Mouse (Mus musculus) cerebellum, postnatal 36 days (tissue): ENCODE results near the gene Insrr.

ENCODE experiments used
- DNase-seq, 2 experiments: peaks; one replicate each; pipeline ENCODE4 v3.0.0; 2021 to 2022; ENCODE audit warnings: mixed read lengths in 2 of 2

Gene Insrr

DNA sequence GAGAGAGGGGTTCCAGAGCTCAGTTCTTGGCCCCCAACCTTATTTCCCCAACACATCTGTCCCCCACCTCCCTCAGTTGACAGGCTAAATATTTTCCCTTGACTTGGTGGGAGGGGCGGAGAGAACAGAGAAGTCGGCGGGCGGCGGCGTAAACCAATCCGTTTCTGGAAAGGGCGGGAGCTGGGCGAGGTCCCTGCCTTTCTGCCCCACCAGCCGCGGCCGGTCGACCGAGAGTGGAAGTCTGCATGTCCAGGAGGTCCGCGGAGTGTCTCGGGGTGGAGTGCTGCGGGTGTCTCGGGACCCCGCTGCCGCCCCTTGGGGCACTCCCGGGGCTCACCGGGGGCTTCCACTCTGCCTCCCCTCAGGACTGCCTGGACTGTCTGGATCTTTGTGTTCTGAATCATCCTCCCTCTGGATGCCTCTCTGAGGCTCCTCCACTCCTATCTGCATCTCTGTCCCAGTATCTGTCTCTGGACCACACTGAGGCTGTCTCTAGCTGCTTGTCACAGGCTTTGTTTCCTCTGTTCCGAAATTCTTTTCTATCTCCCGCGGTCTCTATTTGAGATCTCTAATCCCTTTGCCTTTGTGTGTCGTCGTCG is at the start of gene Insrr:
TSS of gene Insrr (plus strand) at position 216 of the 599 bp plus-strand sequence.
- no peak for DNase-seq

- no peak for DNase-seq
Observed at GRCm38 (mm10) chr3:87748431-87748830, 48.3 kb upstream of the Insrr start, which contains the start of gene Lrrc71. Gene Lrrc71 (minus strand): TSS chr3:87748625.

GRCm38 (mm10) chr3:87749036-87749435 is 47.7 kb upstream of the Insrr start:
- peak; percentile 16 to 32 for DNase-seq

GRCm38 (mm10) chr3:87749977-87750376 is 46.8 kb upstream of the Insrr start:
- no peak for DNase-seq

DNA sequence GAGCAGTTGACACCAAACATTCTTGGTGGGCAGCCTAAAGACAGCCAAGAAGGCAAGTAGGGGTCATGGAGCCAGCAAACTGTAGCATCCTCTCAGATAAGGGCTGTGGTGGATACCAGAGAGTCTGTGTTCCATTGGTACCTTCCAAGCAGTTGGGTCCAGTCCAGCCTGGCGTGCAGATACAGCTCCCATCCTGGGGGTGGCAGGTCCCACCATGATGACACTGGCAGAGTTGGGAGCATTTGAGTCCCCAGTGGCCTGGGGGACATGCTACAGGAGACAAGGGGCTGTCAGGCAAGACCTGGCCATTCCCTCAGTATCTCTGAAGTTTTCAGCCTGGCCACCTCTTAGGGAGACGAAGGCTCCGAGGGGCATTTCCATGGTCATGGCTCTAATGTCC is 44.2 kb upstream of the Insrr start:
- no peak for DNase-seq

DNA sequence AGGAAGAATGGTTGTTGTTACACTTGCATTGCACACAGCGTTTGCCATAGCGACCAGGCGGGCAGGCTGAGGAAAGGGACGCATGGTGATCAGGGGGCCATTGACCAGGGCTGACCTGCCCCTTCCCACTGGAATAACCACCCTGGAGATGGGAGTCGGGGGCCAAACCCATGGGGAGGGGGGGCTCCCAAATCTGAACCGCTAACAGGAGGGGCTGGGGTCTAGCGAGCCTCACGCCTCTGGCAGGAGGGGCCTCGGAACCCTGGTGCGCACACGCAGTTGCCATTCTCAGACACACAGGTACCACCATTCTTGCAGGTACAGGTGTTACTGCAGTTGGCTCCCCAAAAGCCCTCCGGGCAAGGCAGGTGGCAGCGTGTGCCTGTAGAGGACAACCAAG is 42.9 kb upstream of the Insrr start:
- no peak for DNase-seq

- peak; percentile 87 to 90 for DNase-seq
Observed at GRCm38 (mm10) chr3:87755964-87756363, 40.8 kb upstream of the Insrr start.

GRCm38 (mm10) chr3:87756488-87756887 is 40.3 kb upstream of the Insrr start:
- peak; percentile 16 to 21 for DNase-seq

- DNase-seq = no peak
Observed at GRCm38 (mm10) chr3:87758641-87759040, 38.1 kb upstream of the Insrr start.

GRCm38 (mm10) chr3:87761408-87762375 is 35.1 kb upstream of the Insrr start:
- DNase-seq = no peak

- DNase-seq = no peak
Observed at GRCm38 (mm10) chr3:87763202-87763601, 33.5 kb upstream of the Insrr start.

DNA sequence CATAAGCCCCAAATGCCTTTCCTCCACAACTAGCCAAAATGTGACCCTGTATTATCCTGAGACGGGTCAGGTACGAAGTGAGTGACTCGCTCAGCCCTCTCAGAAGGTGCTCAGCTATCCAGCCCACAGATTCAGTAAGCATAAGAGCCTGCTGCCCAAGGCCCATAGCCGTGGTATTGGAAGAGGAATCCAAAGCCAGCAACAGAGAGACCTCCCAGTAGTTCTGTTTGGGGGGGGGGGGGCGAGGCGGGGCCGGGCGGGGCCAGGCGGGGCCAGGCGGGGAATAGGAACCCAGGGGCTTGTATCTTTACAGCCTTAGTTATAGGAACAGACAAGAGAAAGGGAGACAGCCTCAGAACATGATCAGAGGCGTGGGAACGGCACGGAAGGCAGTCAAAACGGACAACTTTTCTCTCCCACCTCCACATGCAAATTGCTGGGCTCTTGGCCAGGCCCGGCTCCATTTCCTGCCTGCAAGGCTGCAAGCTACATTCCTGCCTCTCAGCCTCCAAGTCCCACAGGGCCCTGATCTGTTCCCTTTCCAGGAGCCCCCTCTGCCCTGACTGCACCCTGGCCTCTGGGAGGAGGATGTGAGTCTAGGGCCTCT is 33.0 kb upstream of the Insrr start:
- DNase-seq = no peak

- DNase-seq = no peak
Observed at GRCm38 (mm10) chr3:87764506-87764905, 32.2 kb upstream of the Insrr start.

DNA sequence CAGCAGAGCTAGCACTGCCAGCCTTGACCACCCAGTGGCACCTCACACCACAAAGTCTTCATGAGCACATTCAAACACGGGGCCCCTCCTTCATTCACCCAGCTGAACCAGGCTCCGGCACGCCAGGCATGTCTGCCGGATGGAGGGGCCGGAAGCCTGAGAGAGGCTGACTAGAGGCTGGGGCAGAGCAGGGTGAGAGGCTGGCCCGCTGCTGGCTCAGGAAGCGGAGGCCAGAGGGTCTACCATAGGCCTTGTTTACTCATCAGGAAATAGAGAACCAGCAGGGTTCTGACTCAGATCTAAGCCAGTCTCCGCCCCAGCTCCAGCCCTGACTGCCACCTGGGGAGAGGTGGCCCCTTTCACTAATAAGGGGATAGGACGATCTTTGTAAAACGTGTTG is 31.7 kb upstream of the Insrr start:
- no peak for DNase-seq

- no peak for DNase-seq
Observed at GRCm38 (mm10) chr3:87765631-87766283, 31.0 kb upstream of the Insrr start.

DNA sequence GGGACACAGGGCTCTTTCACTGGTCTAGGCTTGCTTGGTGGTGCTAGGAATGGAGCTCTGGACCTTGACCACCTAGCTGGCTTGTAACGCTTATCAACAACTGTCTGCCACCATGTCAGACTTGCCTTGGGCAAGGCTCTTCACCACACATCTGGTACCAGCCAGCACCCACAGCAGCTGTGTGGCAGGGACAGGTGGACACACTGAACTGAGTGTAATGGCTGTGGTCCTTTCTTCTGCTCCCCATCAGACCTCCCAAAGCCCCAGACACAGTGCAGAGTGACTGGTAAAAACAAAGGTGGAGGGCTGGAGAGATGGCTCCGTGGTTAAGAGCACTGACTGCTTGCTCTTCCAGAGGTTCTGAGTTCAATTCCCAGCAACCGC is 30.5 kb upstream of the Insrr start:
- DNase-seq = no peak

DNA sequence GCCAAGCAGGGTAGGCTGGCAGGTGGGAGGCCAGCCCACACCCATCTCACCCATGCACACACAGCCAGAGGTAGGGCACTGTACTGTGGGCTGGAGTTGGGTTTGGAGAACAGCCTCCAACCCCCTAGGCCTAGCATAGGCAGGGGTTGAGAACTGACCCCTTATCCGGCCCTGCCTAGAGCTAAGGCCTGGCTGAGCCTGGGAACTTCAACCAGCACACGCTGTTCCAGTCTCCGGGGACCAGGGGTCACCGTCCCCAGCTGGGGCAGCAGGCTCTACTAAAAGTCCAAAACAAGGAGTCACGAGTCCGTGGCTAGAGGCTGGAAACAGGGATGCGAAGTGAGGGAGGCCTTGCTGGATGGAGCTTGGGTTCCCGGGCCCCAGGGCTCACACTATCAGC is 29.0 kb upstream of the Insrr start:
- DNase-seq = no peak

- DNase-seq = no peak
Observed at GRCm38 (mm10) chr3:87768431-87768830, 28.3 kb upstream of the Insrr start.

- peak; percentile 10 to 31 for DNase-seq
Observed at GRCm38 (mm10) chr3:87768844-87769243, 27.9 kb upstream of the Insrr start.

DNA sequence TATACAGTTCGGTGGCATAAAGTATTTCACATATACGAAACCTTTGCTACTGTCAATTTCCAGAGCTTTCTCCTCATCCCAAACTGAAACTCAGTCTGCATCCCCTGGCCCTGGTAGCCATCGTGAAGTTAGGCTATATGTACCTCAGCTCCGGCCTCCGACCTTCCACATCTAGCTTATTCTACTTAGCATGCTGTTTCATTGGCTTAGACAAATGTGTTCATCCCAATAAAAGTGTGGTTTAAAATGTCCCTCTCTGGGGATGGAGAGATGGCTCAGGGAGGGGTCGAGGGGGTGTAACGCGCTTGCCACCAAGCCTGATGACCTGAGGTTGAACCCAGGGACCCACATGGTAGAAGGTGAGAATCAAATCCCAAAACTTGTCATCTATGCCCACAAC is 27.2 kb upstream of the Insrr start:
- DNase-seq = no peak

DNA sequence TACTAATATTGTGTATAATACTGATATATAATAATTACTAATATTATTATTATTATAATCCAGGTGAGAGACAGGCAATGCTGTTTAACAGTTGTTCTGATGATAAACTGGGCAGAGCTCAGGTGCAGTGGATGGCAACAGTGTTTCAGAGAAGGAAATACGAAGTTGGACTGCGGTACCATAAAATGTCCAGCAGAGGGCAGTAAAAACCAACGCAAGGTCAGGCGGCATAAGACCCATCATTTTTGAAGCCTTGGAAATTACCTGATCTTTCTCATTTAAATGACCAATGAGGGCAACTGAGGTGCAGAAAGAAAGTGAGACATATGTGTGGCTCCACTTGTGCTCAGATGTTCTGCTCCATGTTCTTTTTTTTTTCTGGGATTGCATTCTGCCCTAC is 26.5 kb upstream of the Insrr start:
- DNase-seq = peak; percentile 42 to 61

- no peak for DNase-seq
Observed at GRCm38 (mm10) chr3:87771088-87771487, 25.7 kb upstream of the Insrr start.

DNA sequence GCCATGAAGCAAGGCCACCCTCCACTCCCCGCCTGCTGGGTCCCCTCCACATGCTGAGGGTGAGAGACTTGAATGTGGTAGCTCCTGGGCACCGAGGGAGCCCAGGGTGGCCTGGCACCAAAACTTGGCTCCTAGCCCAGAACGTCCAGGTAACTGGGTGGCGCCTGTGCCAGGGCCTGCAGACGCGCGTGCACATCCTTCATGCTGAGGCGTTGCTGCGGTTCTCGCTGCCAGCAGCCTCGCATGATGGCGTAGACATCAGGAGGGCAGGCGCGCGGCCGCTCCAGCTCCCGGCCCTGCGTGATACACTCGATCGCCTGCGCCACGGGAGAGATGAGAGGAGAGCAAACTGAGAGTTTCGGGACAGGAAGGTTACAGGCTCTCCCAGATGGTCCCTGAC is 18.5 kb upstream of the Insrr start:
- peak; percentile 18 to 20 for DNase-seq
